Mouse (Mus musculus) pancreas, adult 10 weeks (tissue): ENCODE measurements around the gene Gm10570. TPM values are rescaled to one million over a fixed set of nuclear protein-coding genes. Genes with fewer than 3 reads are reported as not detected.

Experiments
- polyA plus RNA-seq: library from polyadenylated mRNA; stranded (reverse); fragments of 350-450 nt; fragmentation: Illumina TruSeq; extraction: RNeasy Lipid Tissue Mini Kit (QIAGEN cat#74804); gene quantifications from one replicate; pipeline ENCODE4 v1.2.3, GENCODE M21; 2015; ENCODE audit warnings: low read depth, low replicate concordance; ENCODE audit not compliant: insufficient read depth

Gene Gm10570
- polyA plus RNA-seq: not detected

DNA sequence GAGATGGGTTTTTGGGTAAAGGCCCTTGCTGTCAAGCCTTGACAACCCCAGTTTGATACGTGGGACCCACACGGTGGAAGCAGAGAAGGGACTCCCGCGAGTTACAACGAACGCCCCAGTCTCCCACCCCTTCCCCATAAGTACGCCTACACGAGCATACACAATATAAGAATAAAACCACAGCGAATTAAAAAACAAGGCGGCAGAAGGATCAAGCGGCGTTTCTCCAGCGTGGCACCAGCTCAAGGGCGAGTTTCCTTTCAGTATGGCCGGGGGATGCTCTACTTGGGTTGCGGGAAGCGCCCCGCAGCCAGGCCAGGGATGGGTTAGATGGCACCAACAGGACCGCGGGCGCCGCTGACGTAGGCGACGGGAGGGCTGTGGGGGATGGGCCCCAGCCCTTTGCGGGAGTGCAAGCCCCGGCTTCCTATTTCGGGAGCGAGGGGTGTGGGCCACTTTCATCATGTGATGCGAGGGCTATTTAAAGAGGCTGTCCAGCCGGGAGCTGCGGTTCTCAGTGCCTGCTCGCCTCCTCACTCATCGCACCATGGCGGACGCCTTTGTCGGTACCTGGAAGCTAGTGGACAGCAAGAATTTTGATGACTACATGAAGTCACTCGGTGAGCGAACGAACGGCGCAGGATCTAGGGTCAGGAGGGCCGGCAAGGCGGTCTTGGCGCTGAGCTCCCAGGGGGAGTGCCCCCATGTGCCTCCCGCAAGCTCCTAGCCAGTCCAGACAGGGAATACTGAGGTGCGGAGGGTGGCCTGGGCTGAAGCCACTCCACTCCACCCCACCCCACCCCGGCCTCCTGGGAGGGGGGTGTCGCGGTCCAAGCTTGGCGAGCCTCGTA is at the start of gene Gm10570, which contains the start of gene Fabp3:
Gene Gm10570, minus strand, starts transcription at position 444 of the 851 bp plus-strand sequence.
Gene Fabp3, plus strand, starts transcription at position 365 of the 851 bp plus-strand sequence.

GRCm38 (mm10) chr4:130279105-130279504 is 29.4 kb downstream of the Gm10570 start, which contains the start of gene Serinc2:
Gene Serinc2 (minus strand): TSS chr4:130279205.

Other genes with a start within 250 kb of the Gm10570 start
- 16.5 TPM for gene Pef1, start 206.1 kb downstream of the Gm10570 start, polyA plus RNA-seq
- gene Hcrtr1, start 169.3 kb downstream of the Gm10570 start, polyA plus RNA-seq: not detected
- 42.6 TPM for gene Tinagl1, start 133.6 kb downstream of the Gm10570 start, polyA plus RNA-seq
- gene Gm853, start 86.3 kb downstream of the Gm10570 start, polyA plus RNA-seq: not detected
- gene Serinc2, start 29.5 kb downstream of the Gm10570 start, polyA plus RNA-seq: 2.9 TPM
- 4.1 TPM for gene Fabp3, start 79 bp downstream of the Gm10570 start, polyA plus RNA-seq
- gene Zcchc17, start 51.3 kb upstream of the Gm10570 start, polyA plus RNA-seq: 4.8 TPM
- gene Snrnp40, start 51.5 kb upstream of the Gm10570 start, polyA plus RNA-seq: 9.0 TPM